Mouse (Mus musculus): ENCODE results near the gene Fmnl2.

Fmnl2 gene

GRCm38 (mm10) chr2:52857611-52858528, at the start of gene Fmnl2:
Fmnl2 (plus strand) TSS chr2:52857860.
- DNase-seq (ENCODE audit: low spot score): peak; percentile 17

GRCm38 (mm10) chr2:52809988-52810387, 47.7 kb upstream of the Fmnl2 start:
- DNase-seq (ENCODE audit: low spot score): no peak

GRCm38 (mm10) chr2:52811691-52812090, 46.0 kb upstream of the Fmnl2 start:
- no peak for DNase-seq (ENCODE audit: low spot score)

- DNase-seq (ENCODE audit: low spot score): peak; percentile 31
These were observed 40.3 kb upstream of the Fmnl2 start for GRCm38 (mm10) chr2:52817341-52817740.

GRCm38 (mm10) chr2:52818944-52819343, 38.7 kb upstream of the Fmnl2 start:
- DNase-seq (ENCODE audit: low spot score): no peak

GRCm38 (mm10) chr2:52822214-52822613, 35.4 kb upstream of the Fmnl2 start:
- no peak for DNase-seq (ENCODE audit: low spot score)

- no peak for DNase-seq (ENCODE audit: low spot score)
These were observed 29.6 kb upstream of the Fmnl2 start for GRCm38 (mm10) chr2:52828077-52828476.

GRCm38 (mm10) chr2:52830513-52830912, 27.1 kb upstream of the Fmnl2 start:
- DNase-seq (ENCODE audit: low spot score): no peak

- DNase-seq (ENCODE audit: low spot score): no peak
These were observed 26.1 kb upstream of the Fmnl2 start for GRCm38 (mm10) chr2:52831585-52831984.

- no peak for DNase-seq (ENCODE audit: low spot score)
These were observed 21.9 kb upstream of the Fmnl2 start for GRCm38 (mm10) chr2:52835726-52836125.

DNA sequence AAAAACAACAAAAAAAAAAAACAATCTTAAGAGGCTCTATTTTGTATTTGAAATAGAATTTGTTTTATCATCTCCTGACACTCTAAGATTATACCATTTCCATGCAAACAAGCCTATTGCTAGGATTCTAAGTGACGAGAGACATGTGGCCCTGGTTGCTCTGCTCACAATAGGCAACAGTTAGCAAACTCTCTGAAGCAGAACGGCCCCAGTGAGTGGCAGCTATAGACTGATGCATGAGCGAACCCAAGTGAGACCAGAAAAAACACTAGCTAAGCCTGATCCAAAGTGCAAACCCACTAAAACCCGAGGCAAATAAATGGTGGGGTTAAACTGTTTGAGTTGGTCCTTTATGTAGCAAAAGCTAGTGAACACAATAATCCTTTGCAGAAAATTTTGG, 18.6 kb upstream of the Fmnl2 start:
- DNase-seq (ENCODE audit: low spot score): no peak

- no peak for DNase-seq (ENCODE audit: low spot score)
These were observed 17.8 kb upstream of the Fmnl2 start for GRCm38 (mm10) chr2:52839868-52840267.

DNA sequence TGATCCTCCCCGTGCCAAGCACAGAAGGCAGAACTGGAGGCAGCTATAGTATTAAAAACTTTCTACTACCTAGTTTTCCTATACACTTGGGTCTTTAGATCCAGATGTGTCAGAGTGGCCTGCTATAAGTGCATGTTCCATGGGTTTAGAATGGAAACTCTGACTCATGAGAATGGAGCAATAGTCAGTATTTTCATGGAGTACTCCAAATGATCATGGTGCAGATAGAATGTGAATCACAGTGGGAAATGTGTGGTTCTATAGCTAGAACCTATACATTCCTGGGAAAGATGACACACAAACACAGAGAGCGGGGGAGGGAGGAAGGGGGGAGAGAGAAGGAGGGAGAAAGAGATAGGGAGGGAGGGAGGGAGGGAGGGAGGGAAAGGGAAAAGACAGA, 13.8 kb upstream of the Fmnl2 start:
- no peak for DNase-seq (ENCODE audit: low spot score)

DNA sequence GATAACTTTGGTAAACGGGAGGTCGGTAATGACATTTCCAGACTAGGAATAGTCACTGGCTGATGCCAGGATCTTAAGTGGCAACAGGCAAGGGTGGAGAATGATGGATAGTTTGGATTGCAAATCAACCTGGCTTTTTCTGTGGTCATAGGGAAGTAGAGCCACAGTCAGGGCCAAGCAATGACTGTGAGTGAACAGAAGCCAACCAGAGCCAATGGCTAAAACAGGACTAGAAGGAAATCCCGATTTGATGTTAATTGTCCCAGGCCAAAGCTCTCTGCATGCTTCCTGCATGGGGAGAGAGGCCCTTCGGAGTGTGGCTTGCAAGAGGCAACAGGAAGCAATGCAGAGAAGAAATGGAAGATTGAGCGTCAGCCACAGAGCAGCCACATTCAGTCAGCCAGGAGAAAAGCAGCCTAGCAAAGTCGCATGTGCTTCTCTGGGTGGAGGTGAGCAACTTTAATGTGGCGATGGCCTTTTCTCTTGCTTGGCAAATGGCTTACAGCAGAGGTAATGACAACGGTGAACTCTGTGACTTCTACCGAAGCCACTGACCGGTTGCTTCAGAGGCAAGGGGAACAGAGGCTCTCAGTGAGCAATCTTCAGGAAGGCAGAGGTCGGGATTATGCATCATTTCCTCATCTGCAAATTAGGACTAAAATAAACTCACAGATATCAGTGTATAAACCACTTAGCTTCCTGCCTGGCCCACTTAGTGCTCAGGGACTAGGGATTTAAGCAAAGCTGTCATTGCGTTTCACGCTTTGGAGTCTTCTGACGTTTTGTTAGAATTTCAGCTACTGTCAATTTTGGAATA, 12.5 kb upstream of the Fmnl2 start:
- no peak for DNase-seq (ENCODE audit: low spot score)

DNA sequence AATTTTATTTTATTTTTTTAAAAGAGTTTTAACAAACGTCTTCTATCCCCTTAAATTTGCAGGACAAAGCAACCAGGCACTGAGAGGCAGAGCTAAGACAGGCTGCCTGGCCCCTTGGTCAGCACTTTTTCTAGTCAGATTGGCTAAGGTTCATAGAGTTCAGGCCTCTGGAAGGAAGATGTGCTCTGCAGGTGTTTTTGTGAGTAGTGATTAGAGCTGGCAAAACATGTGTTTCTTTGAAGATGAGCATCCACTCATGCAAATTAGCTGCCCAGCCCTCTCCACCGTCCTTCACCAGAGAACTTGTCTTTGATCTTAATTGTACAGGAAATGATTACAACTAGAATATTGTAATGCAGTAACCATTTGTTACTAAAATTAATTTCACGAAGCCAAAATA, 11.2 kb upstream of the Fmnl2 start:
- no peak for DNase-seq (ENCODE audit: low spot score)

DNA sequence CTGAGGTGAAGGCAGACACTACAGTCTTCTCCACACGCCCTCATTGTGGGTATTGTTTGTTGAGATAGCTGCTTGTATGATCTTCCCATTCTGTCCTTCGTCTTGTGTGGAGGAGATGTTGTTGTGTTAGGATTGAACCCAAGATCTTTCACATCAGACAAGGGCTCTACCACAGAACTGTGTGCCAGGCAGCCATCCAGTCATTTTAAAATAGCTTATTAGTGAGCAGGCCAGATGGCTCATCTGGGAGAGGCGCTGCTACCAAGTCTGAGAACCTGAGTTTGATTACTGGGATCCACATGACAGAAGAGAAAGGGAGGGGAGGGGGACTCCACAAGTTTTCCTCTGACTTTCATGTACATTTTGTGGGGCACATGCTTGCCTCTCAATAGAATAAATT, 8.6 kb upstream of the Fmnl2 start:
- DNase-seq (ENCODE audit: low spot score): no peak

GRCm38 (mm10) chr2:52858529-52859465, 1.1 kb downstream of the Fmnl2 start:
- DNase-seq (ENCODE audit: low spot score): no peak

DNA sequence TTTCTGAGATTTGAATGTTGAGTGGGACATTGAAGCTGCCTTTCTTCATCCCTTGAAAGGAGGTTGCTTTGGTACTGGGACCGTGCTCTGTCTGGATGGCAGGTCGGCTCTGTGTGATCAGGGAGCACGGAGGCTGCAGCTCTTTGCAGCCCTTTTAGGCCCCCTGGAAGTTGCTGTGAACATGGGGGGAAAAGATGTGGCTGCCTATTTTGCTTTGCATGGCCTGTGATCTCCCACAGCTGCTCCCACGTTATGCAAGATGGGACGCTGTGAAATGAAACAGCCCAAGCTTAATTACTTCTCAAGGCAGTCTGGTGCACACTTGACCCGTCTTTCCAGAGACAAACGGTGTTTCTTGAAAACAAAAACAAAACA, 1.8 kb downstream of the Fmnl2 start:
- DNase-seq (ENCODE audit: low spot score): no peak

DNA sequence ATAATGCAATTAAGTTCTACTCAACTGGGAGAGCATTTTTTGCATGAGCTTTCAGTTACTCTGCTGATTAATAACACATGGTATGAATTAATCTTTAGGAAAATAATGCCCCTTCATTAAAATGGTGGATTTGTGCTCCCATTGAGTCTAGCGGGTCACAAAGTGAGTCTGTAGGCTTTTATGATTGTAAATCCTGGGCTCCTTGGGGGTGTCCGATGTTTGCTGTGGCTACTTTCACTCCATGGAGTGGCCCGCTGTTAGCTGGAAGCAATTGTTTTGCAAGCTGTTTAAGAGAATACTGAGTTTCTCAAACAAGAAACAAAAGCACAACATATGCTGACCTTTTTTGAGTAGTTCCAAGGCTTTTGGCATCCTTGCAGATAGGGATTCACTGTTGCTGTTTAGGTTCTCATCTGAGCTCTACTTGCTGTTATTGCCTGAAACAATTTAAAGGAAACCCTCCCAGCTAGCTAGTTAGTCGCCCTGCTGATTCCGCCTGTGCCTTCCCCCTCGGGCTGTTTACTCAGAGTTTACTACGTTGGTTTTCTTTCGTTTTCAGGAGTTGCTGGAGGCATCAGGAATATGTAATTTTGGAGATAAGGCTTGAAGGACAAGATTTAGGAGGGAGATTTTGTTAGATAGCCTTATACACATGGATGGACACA, 2.6 kb downstream of the Fmnl2 start:
- DNase-seq (ENCODE audit: low spot score): no peak

DNA sequence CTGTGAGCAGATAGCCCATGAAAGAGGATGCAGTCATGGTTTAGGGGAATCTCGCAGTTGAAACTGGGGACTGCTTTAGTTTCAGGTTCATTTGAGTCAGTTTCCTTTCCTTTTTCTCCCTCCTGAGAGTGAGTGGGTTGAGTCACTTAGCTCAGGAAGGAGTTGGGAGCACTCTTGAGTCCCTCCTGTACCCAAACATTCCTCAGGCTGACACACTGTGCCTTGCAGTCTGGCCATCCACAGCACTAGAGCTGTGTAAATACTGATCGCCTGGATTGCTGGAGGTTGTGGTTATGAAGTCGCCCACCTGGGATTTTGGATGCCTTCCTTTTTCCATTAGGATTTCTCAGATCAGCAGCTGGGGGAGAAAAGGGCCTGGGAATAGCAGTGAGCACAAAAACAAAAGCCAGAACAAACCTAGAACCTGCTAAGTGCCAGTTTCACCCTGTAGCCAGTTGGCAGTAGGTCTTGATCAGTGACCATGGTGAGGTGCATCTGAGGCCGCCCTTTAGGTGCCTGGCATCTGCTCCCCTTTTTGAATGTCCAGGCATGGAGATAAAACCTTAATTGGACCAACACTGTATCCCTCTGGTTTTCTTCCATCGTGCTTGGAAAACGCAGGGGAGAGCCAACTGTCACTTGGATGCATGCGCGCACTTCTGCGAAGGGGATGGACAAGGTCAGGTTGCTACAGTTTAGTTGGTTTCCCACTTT, 4.5 kb downstream of the Fmnl2 start:
- DNase-seq (ENCODE audit: low spot score): no peak

DNA sequence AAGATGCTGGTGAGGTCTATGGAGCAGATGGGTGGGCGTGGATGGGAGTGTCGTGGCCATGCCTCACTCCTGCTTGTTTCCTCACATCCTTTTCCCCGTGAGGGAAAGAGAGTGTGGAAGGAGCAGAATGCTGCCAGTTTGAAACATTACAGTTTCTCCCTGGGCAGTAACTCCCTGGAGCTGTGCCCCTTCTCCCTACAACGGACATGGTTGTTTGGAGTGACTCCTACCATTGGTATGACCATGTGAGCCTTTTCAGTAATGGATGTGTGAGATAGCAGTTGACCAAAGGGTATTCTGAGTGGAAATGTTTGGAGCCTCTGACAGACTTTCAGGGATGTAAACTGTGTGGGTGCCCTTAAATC, 5.1 kb downstream of the Fmnl2 start:
- no peak for DNase-seq (ENCODE audit: low spot score)
